Mouse (Mus musculus) E14TG2a.4 (cell line): ENCODE data around the gene Zfp276.
"Not testable (repeated sequence)": the region's sequence is repeated elsewhere in the genome, so short reads cannot be mapped to it uniquely, and the experiment has no call there.

Experiments used
- H3K27me3 ChIP-seq: 2 replicates; pipeline ENCODE4 v1.6.1; 2014; ENCODE audit warnings: low read length, control low read depth; ENCODE audit not compliant: insufficient read depth
- H3K36me3 ChIP-seq: 2 replicates; pipeline ENCODE4 v1.6.1; 2014; ENCODE audit warnings: low read length, control low read depth; ENCODE audit not compliant: insufficient read depth
- H3K4me1 ChIP-seq: replicated peaks from 2 replicates; pipeline ENCODE4 v1.6.1; 2014; ENCODE audit warnings: low read depth, low read length, control low read depth
- H3K4me3 ChIP-seq: replicated peaks from 2 replicates; pipeline ENCODE4 v1.5.1; 2014; ENCODE audit warnings: mild to moderate bottlenecking, low read length
- H3K9me3 ChIP-seq: 2 replicates; pipeline ENCODE4 v1.6.1; 2014; ENCODE audit warnings: low read length, control low read depth
- CTCF ChIP-seq: conservative IDR thresholded peaks from 2 replicates; pipeline ENCODE4 v1.5.1; 2014; ENCODE audit warnings: low read length
- NANOG ChIP-seq: IDR thresholded peaks from 2 replicates; pipeline ENCODE4 v1.6.1; 2014; ENCODE audit warnings: borderline replicate concordance, low read length, mixed read lengths
- POU5F1 ChIP-seq: IDR thresholded peaks from 2 replicates; pipeline ENCODE4 v1.6.1; 2014; ENCODE audit warnings: low read length, borderline replicate concordance

Zfp276 gene

GRCm38 (mm10) chr8:123275096-123275495, 21.1 kb downstream of the Zfp276 start:
- Histone ChIP-seq H3K4me1 (peaks cover 20% of the 10 kb centered on the region), H3K9me3 (no peaks in the 10 kb centered on the region), H3K27me3 (no peaks in the 10 kb centered on the region), H3K4me3 (no peak overlapping the region), H3K36me3 (peaks cover 92% of the 10 kb centered on the region)
- TF ChIP-seq POU5F1 (no peak), CTCF (no peak), NANOG (no peak)

GRCm38 (mm10) chr8:123278445-123278844, 24.4 kb downstream of the Zfp276 start:
- peaks cover 12% of the 10 kb centered on the region for H3K4me1 ChIP-seq
- no peak overlapping the region for H3K4me3 ChIP-seq
- peaks cover 86% of the 10 kb centered on the region for H3K36me3 ChIP-seq
- H3K9me3 ChIP-seq: no peaks in the 10 kb centered on the region
- TF ChIP-seq POU5F1: no peak
- no peak for TF ChIP-seq CTCF
- TF ChIP-seq NANOG: no peak
- no peaks in the 10 kb centered on the region for H3K27me3 ChIP-seq

- H3K4me3 ChIP-seq: no peak overlapping the region
- peaks cover 20% of the 10 kb centered on the region for H3K4me1 ChIP-seq
- H3K9me3 ChIP-seq: no peaks in the 10 kb centered on the region
- TF ChIP-seq POU5F1: no peak
- no peak for TF ChIP-seq NANOG
- no peak for TF ChIP-seq CTCF
- peaks cover 84% of the 10 kb centered on the region for H3K36me3 ChIP-seq
- H3K27me3 ChIP-seq: no peaks in the 10 kb centered on the region
Measured at GRCm38 (mm10) chr8:123279828-123280227, 25.8 kb downstream of the Zfp276 start.

GRCm38 (mm10) chr8:123280302-123281094, 26.5 kb downstream of the Zfp276 start:
- peaks cover 84% of the 10 kb centered on the region for H3K36me3 ChIP-seq
- no peak overlapping the region for H3K4me3 ChIP-seq
- no peaks in the 10 kb centered on the region for H3K9me3 ChIP-seq
- H3K4me1 ChIP-seq: peaks cover 14% of the 10 kb centered on the region
- no peaks in the 10 kb centered on the region for H3K27me3 ChIP-seq
- TF ChIP-seq NANOG (no peak), POU5F1 (no peak), CTCF (no peak)

DNA sequence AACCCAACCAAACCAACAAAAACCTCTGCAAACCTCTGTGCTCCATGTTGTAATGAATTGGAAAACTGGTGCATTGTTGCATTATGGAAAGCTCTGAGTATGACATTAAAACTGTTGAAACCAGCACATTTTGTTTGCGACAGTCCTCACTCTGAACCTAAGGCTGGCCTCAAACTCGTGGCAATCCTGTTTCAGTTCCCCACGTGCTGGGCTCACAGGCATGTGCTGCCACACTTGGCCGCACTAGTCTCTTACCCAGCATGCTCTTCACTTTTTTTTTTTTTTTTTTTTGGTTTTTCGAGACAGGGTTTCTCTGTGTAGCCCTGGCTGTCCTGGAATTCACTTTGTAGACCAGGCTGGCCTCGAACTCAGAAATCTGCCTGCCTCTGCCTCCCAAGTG, 29.0 kb downstream of the Zfp276 start:
- H3K27me3 ChIP-seq, H3K9me3 ChIP-seq, H3K4me3 ChIP-seq: not testable (repeated sequence)
- Histone ChIP-seq H3K36me3 (peaks cover 86% of the 10 kb centered on the region), H3K4me1 (peaks cover 14% of the 10 kb centered on the region)

DNA sequence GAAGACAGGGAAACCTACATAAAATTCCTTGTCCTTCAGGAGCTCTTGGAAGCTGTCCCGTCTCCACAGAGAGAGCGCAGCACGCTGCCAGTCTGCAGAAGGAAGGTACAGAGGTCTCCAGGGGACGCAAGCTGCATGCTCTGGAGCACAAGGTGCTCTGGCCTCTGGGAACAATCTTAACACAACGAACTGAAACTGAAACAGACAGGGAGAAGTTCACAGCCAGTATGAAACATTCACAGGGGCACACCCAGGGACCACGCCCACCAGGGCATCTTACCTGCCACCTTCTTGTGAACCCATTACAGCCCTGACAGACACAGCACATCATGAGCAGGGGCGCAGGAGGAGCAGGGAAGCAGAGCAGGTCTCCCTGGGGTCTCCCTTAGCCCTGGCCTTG, 30.0 kb downstream of the Zfp276 start:
- Histone ChIP-seq H3K36me3 (peaks cover 88% of the 10 kb centered on the region), H3K27me3 (no peaks in the 10 kb centered on the region), H3K4me1 (peaks cover 14% of the 10 kb centered on the region), H3K4me3 (no peak overlapping the region), H3K9me3 (no peaks in the 10 kb centered on the region)
- TF ChIP-seq NANOG (no peak), CTCF (no peak), POU5F1 (no peak)

DNA sequence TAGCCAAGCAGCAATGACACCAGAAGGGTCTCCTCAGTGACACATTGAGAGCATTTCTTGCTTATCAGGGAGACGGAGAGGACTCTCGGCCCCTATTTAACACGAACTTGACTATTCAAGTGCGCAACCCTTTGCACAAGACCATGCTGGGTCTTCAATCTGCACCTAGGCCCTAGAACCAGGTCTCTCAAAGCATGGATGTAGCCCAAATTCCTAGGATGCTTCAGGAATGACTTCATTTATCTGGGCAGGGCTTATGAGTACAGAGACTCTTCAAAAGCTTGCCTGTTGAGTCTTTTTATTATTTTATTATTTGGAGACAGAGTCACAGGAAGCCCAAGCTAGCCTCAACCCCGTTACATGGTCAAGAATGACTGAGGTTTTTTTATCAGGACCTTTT, 30.5 kb downstream of the Zfp276 start:
- Histone ChIP-seq H3K4me3 (no peak overlapping the region), H3K9me3 (no peaks in the 10 kb centered on the region), H3K36me3 (peaks cover 89% of the 10 kb centered on the region), H3K27me3 (no peaks in the 10 kb centered on the region), H3K4me1 (peaks cover 14% of the 10 kb centered on the region)
- no peak for TF ChIP-seq CTCF
- TF ChIP-seq NANOG: no peak
- no peak for TF ChIP-seq POU5F1

- no peaks in the 10 kb centered on the region for H3K27me3 ChIP-seq
- H3K4me1 ChIP-seq: peaks cover 14% of the 10 kb centered on the region
- H3K36me3 ChIP-seq: peaks cover 84% of the 10 kb centered on the region
- no peak overlapping the region for H3K4me3 ChIP-seq
- TF ChIP-seq CTCF: no peak
- TF ChIP-seq NANOG: no peak
- no peak for TF ChIP-seq POU5F1
- no peaks in the 10 kb centered on the region for H3K9me3 ChIP-seq
Measured at GRCm38 (mm10) chr8:123287362-123287761, 33.4 kb downstream of the Zfp276 start.

GRCm38 (mm10) chr8:123290166-123290565, 36.2 kb downstream of the Zfp276 start:
- H3K4me3 ChIP-seq: no peak overlapping the region

More at GRCm38 (mm10) chr8:123290166-123290565, 36.2 kb downstream of the Zfp276 start:
- no peak for TF ChIP-seq POU5F1
- TF ChIP-seq CTCF: peak; percentile 54
- no peaks in the 10 kb centered on the region for H3K27me3 ChIP-seq
- H3K4me1 ChIP-seq: no peaks in the 10 kb centered on the region
- peaks cover 88% of the 10 kb centered on the region for H3K36me3 ChIP-seq
- no peaks in the 10 kb centered on the region for H3K9me3 ChIP-seq
